Mouse (Mus musculus) limb, embryonic 12.5 days (tissue): ENCODE measurements around the gene Cdh13. TPM values are rescaled to one million over a fixed set of nuclear protein-coding genes. Genes with fewer than 3 reads are reported as not detected.

ENCODE experiments used
- ATAC-seq: fragments of 200-750 bp; cut with Nextera tagmentation; 2 replicates; pipeline ENCODE4 v1.8.0; 2017; ENCODE audit warnings: low read depth, moderate TSS enrichment; ENCODE audit not compliant: insufficient number of reproducible peaks, insufficient read depth, low FRiP score, low TSS enrichment
- H3K27ac ChIP-seq: fragments of 300-500 bp; sonication (generic); 2 replicates; pipeline ENCODE4 v1.5.1; 2016; ENCODE audit warnings: mild to moderate bottlenecking, moderate library complexity
- H3K27me3 ChIP-seq: fragments of 300-500 bp; sonication (generic); 2 replicates; pipeline ENCODE4 v1.6.1; 2016; ENCODE audit warnings: mild to moderate bottlenecking, moderate library complexity
- H3K36me3 ChIP-seq: fragments of 300-500 bp; sonication (generic); 2 replicates; pipeline ENCODE4 v1.6.1; 2016; ENCODE audit warnings: mild to moderate bottlenecking, moderate library complexity
- H3K4me1 ChIP-seq: fragments of 300-500 bp; sonication (generic); replicated peaks from 2 replicates; pipeline ENCODE4 v1.6.1; 2016
- H3K4me2 ChIP-seq: fragments of 300-500 bp; sonication (generic); 2 replicates; pipeline ENCODE4 v1.6.1; 2016; ENCODE audit warnings: mild to moderate bottlenecking, moderate library complexity
- H3K4me3 ChIP-seq: fragments of 300-500 bp; sonication (generic); replicated peaks from 2 replicates; pipeline ENCODE4 v1.5.1; 2016; ENCODE audit warnings: mild to moderate bottlenecking
- H3K9ac ChIP-seq: fragments of 300-500 bp; sonication (generic); replicated peaks from 2 replicates; pipeline ENCODE4 v1.6.1; 2016; ENCODE audit warnings: mild to moderate bottlenecking, moderate library complexity
- H3K9me3 ChIP-seq: fragments of 300-500 bp; sonication (generic); 2 replicates; pipeline ENCODE4 v1.6.1; 2016; ENCODE audit warnings: mild to moderate bottlenecking, moderate library complexity
- WGBS: fragments of 180-500 bp; shearing (Covaris S2); methylation state at CpG from one replicate; pipeline ENCODE4 v1.1.7; 2016; 5-methylcytosine and 5-hydroxymethylcytosine counted together
- polyA plus RNA-seq: library from polyadenylated mRNA; unstranded; fragments of >200 nt; fragmentation: Nextera tagmentation; extraction: Ambion mirVana; gene quantifications from 2 replicates; pipeline ENCODE4 v1.2.1, GENCODE M21; 2016

Gene Cdh13
- polyA plus RNA-seq, 1 experiment from 2014 or later = 8.0 TPM

GRCm38 (mm10) chr8:118446516-118446915, 163.0 kb downstream of the Cdh13 start:
- no peaks in the 10 kb centered on the region for H3K4me1 ChIP-seq
- H3K4me3 ChIP-seq = no peak overlapping the region
- H3K36me3 ChIP-seq = no peaks in the 10 kb centered on the region
- no peaks in the 10 kb centered on the region for H3K27me3 ChIP-seq
- H3K4me2 ChIP-seq = no peak overlapping the region
- no peak for ATAC-seq
- no peak overlapping the region for H3K27ac ChIP-seq
- WGBS = 87% methylated on average over 9 of the region's 9 CpGs
- no peaks in the 10 kb centered on the region for H3K9me3 ChIP-seq
- no peak overlapping the region for H3K9ac ChIP-seq

- Histone ChIP-seq H3K9me3 (no peaks in the 10 kb centered on the region), H3K4me3 (no peak overlapping the region), H3K27ac (no peak overlapping the region), H3K4me2 (no peak overlapping the region), H3K4me1 (no peaks in the 10 kb centered on the region), H3K36me3 (no peaks in the 10 kb centered on the region), H3K9ac (no peak overlapping the region), H3K27me3 (no peaks in the 10 kb centered on the region)
- no peak for ATAC-seq
- WGBS = 95% methylated on average over 6 of the region's 6 CpGs
Measured at GRCm38 (mm10) chr8:118448011-118448410, 164.5 kb downstream of the Cdh13 start.

- no peak overlapping the region for H3K9ac ChIP-seq
- ATAC-seq = no peak
- WGBS = 53% methylated on average over 11 of the region's 11 CpGs
Measured at GRCm38 (mm10) chr8:118452445-118453103, 169.0 kb downstream of the Cdh13 start.

GRCm38 (mm10) chr8:118455245-118455644, 171.7 kb downstream of the Cdh13 start:
- Histone ChIP-seq H3K4me3 (no peak overlapping the region), H3K9ac (no peak overlapping the region), H3K4me1 (no peaks in the 10 kb centered on the region), H3K27me3 (no peaks in the 10 kb centered on the region), H3K36me3 (no peaks in the 10 kb centered on the region), H3K9me3 (no peaks in the 10 kb centered on the region), H3K4me2 (no peak overlapping the region), H3K27ac (no peak overlapping the region)
- no peak for ATAC-seq
- 89% methylated on average over 3 of the region's 3 CpGs for WGBS

More at GRCm38 (mm10) chr8:118452445-118453103, 169.0 kb downstream of the Cdh13 start:
- no peaks in the 10 kb centered on the region for H3K4me1 ChIP-seq
- H3K27ac ChIP-seq = no peak overlapping the region
- H3K4me2 ChIP-seq = no peak overlapping the region
- no peaks in the 10 kb centered on the region for H3K36me3 ChIP-seq
- no peaks in the 10 kb centered on the region for H3K27me3 ChIP-seq
- H3K4me3 ChIP-seq = no peak overlapping the region
- H3K9me3 ChIP-seq = no peaks in the 10 kb centered on the region

GRCm38 (mm10) chr8:118465330-118465948, 181.9 kb downstream of the Cdh13 start:
- WGBS = 83% methylated on average over 3 of the region's 3 CpGs
- Histone ChIP-seq H3K9me3 (no peaks in the 10 kb centered on the region), H3K4me2 (no peak overlapping the region), H3K27me3 (no peaks in the 10 kb centered on the region), H3K4me3 (no peak overlapping the region), H3K27ac (no peak overlapping the region), H3K4me1 (0 out of 2 replicates have a peak, but pooled peaks cover 3% of the 10 kb centered on the region), H3K9ac (no peak overlapping the region), H3K36me3 (no peaks in the 10 kb centered on the region)
- ATAC-seq = no peak

GRCm38 (mm10) chr8:118477587-118477986, 194.1 kb downstream of the Cdh13 start:
- no peaks in the 10 kb centered on the region for H3K4me1 ChIP-seq
- H3K4me3 ChIP-seq = no peak overlapping the region
- H3K9ac ChIP-seq = no peak overlapping the region
- ATAC-seq = no peak
- 89% methylated on average over 9 of the region's 9 CpGs for WGBS
- 0 out of 2 replicates have a peak, but pooled peaks cover 2% of the 10 kb centered on the region for H3K27me3 ChIP-seq
- H3K4me2 ChIP-seq = no peak overlapping the region
- no peaks in the 10 kb centered on the region for H3K9me3 ChIP-seq
- H3K36me3 ChIP-seq = no peaks in the 10 kb centered on the region
- H3K27ac ChIP-seq = no peak overlapping the region

- Histone ChIP-seq H3K4me1 (no peaks in the 10 kb centered on the region), H3K27ac (no peak overlapping the region), H3K27me3 (no peaks in the 10 kb centered on the region), H3K9ac (no peak overlapping the region), H3K4me2 (no peak overlapping the region), H3K4me3 (no peak overlapping the region), H3K9me3 (no peaks in the 10 kb centered on the region), H3K36me3 (no peaks in the 10 kb centered on the region)
- 84% methylated on average over 4 of the region's 4 CpGs for WGBS
- no peak for ATAC-seq
Measured at GRCm38 (mm10) chr8:118488735-118489134, 205.2 kb downstream of the Cdh13 start.

- WGBS = 71% methylated on average over 8 of the region's 8 CpGs
- no peak overlapping the region for H3K4me2 ChIP-seq
- H3K27me3 ChIP-seq = no peaks in the 10 kb centered on the region; the same call in 1 of the 2 replicates
- no peaks in the 10 kb centered on the region for H3K9me3 ChIP-seq
- no peak overlapping the region for H3K27ac ChIP-seq
- no peaks in the 10 kb centered on the region; the same call in 1 of the 2 replicates for H3K4me1 ChIP-seq
- no peaks in the 10 kb centered on the region for H3K36me3 ChIP-seq
- ATAC-seq = no peak
- H3K9ac ChIP-seq = no peak overlapping the region
- no peak overlapping the region for H3K4me3 ChIP-seq
Measured at GRCm38 (mm10) chr8:118502509-118502908, 219.0 kb downstream of the Cdh13 start.

- Histone ChIP-seq H3K4me3 (no peak overlapping the region), H3K27ac (no peak overlapping the region), H3K36me3 (no peaks in the 10 kb centered on the region), H3K9ac (no peak overlapping the region), H3K4me2 (no peak overlapping the region), H3K9me3 (no peaks in the 10 kb centered on the region), H3K4me1 (peaks cover 6% of the 10 kb centered on the region; the same call in 1 of the 2 replicates), H3K27me3 (no peaks in the 10 kb centered on the region)
- ATAC-seq = no peak
- 94% methylated on average over 5 of the region's 5 CpGs for WGBS
Measured at GRCm38 (mm10) chr8:118509426-118509825, 225.9 kb downstream of the Cdh13 start.

GRCm38 (mm10) chr8:118513259-118513658, 229.7 kb downstream of the Cdh13 start:
- Histone ChIP-seq H3K27me3 (no peaks in the 10 kb centered on the region), H3K4me1 (peaks cover 18% of the 10 kb centered on the region), H3K9ac (no peak overlapping the region), H3K4me2 (no peak overlapping the region), H3K36me3 (no peaks in the 10 kb centered on the region), H3K27ac (no peak overlapping the region), H3K9me3 (no peaks in the 10 kb centered on the region), H3K4me3 (no peak overlapping the region)
- no peak for ATAC-seq
- WGBS = 28% methylated on average over 6 of the region's 6 CpGs

- no peaks in the 10 kb centered on the region for H3K9me3 ChIP-seq
- WGBS = 84% methylated on average over 5 of the region's 6 CpGs
- no peak overlapping the region for H3K4me2 ChIP-seq
- H3K36me3 ChIP-seq = no peaks in the 10 kb centered on the region
- peaks cover 21% of the 10 kb centered on the region for H3K4me1 ChIP-seq
- H3K27ac ChIP-seq = no peak overlapping the region
- no peaks in the 10 kb centered on the region for H3K27me3 ChIP-seq
- H3K4me3 ChIP-seq = no peak overlapping the region
- H3K9ac ChIP-seq = no peak overlapping the region
- no peak for ATAC-seq
Measured at GRCm38 (mm10) chr8:118515616-118516015, 232.1 kb downstream of the Cdh13 start.
